ENCODE assay signal across 14 mouse cellular contexts in genomic region chr8:112093554-112093953, GRCm38 (mm10).
DNase-seq lines count a peak whose midpoint lies in the region; TF ChIP-seq lines count a peak whose summit lies in the region.
"Had no signal": no experiment of that assay in that cellular context is flagged by ENCODE, and none has a peak within 500 bp of the region (broad histone marks: within the 10 kb centered on the region; RNA-seq: fewer than 3 reads in every experiment).

No protein-coding gene starts in this region.

- peak; percentile 33 for DNase-seq in heart, adult 11 months
- no peak for DNase-seq in heart, adult 9 months (ENCODE audit: low spot score in 2 of 2)
- peak; percentile 3 for DNase-seq in kidney, postnatal 14 days
- DNase-seq in kidney, adult 8-10 months: no peak
- DNase-seq in ZHBTc4 (ENCODE audit: low read depth, low spot score): peak; percentile 55
- DNase-seq in natural killer cell, adult 2 months (ENCODE audit: low spot score in 2 of 2): no peak
- no peak for DNase-seq in MN1 (ENCODE audit: low spot score)
- DNase-seq: right cerebral cortex, postnatal 4 days; thymus, adult 18-20 months had no signal

- peaks cover 27% of the 10 kb centered on the region for H3K4me1 ChIP-seq in E14TG2a.4 (replicated peaks; ENCODE audit: low read depth, low read length)
- H3K4me1 ChIP-seq: embryonic facial prominence, embryonic 15.5 days; liver, embryonic 12.5 days had no signal

- TF ChIP-seq CTCF in E14TG2a.4 (conservative IDR thresholded peaks at IDR 0.05; ENCODE audit: low read length): peak; percentile 25

- no peak overlapping the region for H3K4me3 ChIP-seq in E14TG2a.4 (replicated peaks; ENCODE audit: low read length)
- H3K4me3 ChIP-seq: embryonic facial prominence, embryonic 15.5 days; forebrain, embryonic 13.5 days; liver, embryonic 12.5 days; neural tube, embryonic 13.5 days had no signal

- H3K9me3 ChIP-seq in E14TG2a.4 (ENCODE audit: low read length): no peaks in the 10 kb centered on the region
- H3K9me3 ChIP-seq: embryonic facial prominence, embryonic 15.5 days; forebrain, embryonic 13.5 days; neural tube, embryonic 13.5 days had no signal

- H3K27me3 ChIP-seq in E14TG2a.4 (ENCODE audit: insufficient read depth, low read length): 0 out of 2 replicates have a peak, but pooled peaks cover 4% of the 10 kb centered on the region
- H3K27me3 ChIP-seq: embryonic facial prominence, embryonic 15.5 days; forebrain, embryonic 13.5 days; liver, embryonic 12.5 days; neural tube, embryonic 13.5 days had no signal

- no peaks in the 10 kb centered on the region for H3K36me3 ChIP-seq in E14TG2a.4 (ENCODE audit: insufficient read depth, low read length)
- H3K36me3 ChIP-seq: embryonic facial prominence, embryonic 15.5 days; liver, embryonic 12.5 days; neural tube, embryonic 13.5 days had no signal

Comparison
In these comparisons a context has a peak if more than half of its experiments do, and no peak if none do; other contexts are left out.
1. DNase-seq: peak in heart, adult 11 months (single experiment), kidney, postnatal 14 days (single experiment) and ZHBTc4 (single experiment); none in heart, adult 9 months (0 of 2), kidney, adult 8-10 months (0 of 2), natural killer cell, adult 2 months (0 of 2) and MN1 (single experiment).